Mouse (Mus musculus): ENCODE results near the gene Pja2. TPM values are rescaled to one million over a fixed set of nuclear protein-coding genes. Genes with fewer than 3 reads are reported as not detected.

Gene Pja2
- 31.3 and 33.2 TPM in 2 replicates for polyA plus RNA-seq (2012; ENCODE audit: insufficient read depth, insufficient read length, missing spikeins)

- peaks cover 2% of the 10 kb centered on the region for H3K4me1 ChIP-seq (ENCODE audit: control insufficient read depth, insufficient read depth, low read length)
- H3K27ac ChIP-seq (ENCODE audit: insufficient read depth, low read depth, low read length): peak within 1 kb of the TSS; percentile 70
- TF ChIP-seq CTCF (IDR thresholded peaks at IDR 0.05; ENCODE audit: low read depth, low read length) (no peak), POLR2A (IDR thresholded peaks at IDR 0.05; ENCODE audit: borderline replicate concordance, low read depth, low read length) (no peak)
- peak within 1 kb of the TSS; percentile 100 for H3K4me3 ChIP-seq (ENCODE audit: insufficient read depth, low read length)
Measured at GRCm38 (mm10) chr17:64331898-64332769, at the start of gene Pja2. Pja2 (minus strand) TSS chr17:64331916.

DNA sequence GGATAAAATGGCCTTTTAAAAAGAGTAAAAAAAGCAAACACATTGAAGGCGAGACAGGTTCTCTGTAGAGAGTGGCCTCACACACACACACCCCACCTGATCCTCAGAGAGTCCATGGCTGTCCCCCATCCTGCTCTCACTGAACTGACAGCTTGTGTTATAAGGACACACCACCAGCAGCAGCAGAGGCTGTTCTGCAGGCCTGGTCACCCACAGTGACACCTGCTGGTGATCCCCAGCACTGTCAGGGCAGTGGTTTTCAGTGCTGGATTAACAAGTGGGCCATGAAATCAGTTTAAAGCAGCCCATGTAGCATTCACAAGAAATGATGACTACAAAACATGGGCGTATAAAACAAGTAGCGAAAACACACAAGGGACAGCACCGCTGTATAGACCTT lies 43.6 kb upstream of the Pja2 start:
- Histone ChIP-seq H3K27ac (ENCODE audit: insufficient read depth, low read depth, low read length) (no peak overlapping the region), H3K4me3 (ENCODE audit: insufficient read depth, low read length) (no peak overlapping the region), H3K4me1 (ENCODE audit: control insufficient read depth, insufficient read depth, low read length) (no peaks in the 10 kb centered on the region)
- no peak for TF ChIP-seq POLR2A (IDR thresholded peaks at IDR 0.05; ENCODE audit: borderline replicate concordance, low read depth, low read length)
- TF ChIP-seq CTCF (IDR thresholded peaks at IDR 0.05; ENCODE audit: low read depth, low read length): peak; percentile 68

GRCm38 (mm10) chr17:64363694-64364093 lies 32.0 kb upstream of the Pja2 start:
- no peak overlapping the region for H3K4me3 ChIP-seq (ENCODE audit: insufficient read depth, low read length)
- TF ChIP-seq POLR2A (IDR thresholded peaks at IDR 0.05; ENCODE audit: borderline replicate concordance, low read depth, low read length): no peak
- TF ChIP-seq CTCF (IDR thresholded peaks at IDR 0.05; ENCODE audit: low read depth, low read length): no peak
- no peaks in the 10 kb centered on the region for H3K4me1 ChIP-seq (ENCODE audit: control insufficient read depth, insufficient read depth, low read length)
- no peak overlapping the region for H3K27ac ChIP-seq (ENCODE audit: insufficient read depth, low read depth, low read length)

DNA sequence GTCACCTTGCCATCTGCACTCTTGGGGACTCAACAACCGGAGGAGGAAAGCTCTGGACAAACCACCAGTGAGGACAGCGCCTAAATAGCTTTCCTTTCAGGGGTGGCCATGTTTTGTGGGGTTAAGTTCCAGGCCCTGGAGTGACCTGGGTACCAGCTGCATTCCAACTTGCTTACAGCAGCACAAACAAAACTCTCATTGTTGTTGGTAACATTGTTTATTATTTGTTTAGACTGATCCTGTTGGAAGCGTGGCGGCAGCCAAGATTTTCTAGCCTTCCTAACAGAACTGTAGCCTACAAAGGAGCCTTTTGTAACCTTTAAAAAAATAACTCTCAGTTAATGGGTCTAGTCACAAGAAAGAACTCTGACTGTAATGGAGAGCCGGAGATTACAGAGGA lies 30.9 kb upstream of the Pja2 start:
- TF ChIP-seq CTCF (IDR thresholded peaks at IDR 0.05; ENCODE audit: low read depth, low read length): no peak
- Histone ChIP-seq H3K27ac (ENCODE audit: insufficient read depth, low read depth, low read length) (no peak overlapping the region), H3K4me1 (ENCODE audit: control insufficient read depth, insufficient read depth, low read length) (no peaks in the 10 kb centered on the region), H3K4me3 (ENCODE audit: insufficient read depth, low read length) (no peak overlapping the region)

DNA sequence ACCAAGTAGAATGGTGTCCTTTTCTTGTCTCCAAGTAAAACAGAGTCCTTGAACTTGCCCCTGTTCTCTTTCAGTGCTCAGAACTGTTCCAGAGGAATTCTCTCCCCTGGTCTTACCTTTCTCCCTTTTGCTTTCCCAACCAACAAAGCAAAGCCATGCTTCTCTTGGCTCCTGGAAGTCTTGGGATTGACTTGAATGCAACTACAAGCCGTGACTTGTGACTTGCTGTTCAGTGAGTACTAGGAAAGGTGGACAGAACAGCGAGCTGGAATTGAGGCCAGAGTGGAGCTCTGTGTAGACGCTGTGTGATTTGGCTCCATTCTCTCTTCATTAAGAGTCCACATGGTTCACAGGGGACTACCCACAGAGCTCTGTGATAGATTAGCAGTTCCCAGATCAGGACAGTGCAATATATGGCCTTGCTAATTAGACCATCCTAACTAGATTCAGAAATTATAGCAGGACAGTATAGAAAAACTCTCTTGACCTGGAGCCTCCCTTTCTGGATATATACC lies 30.3 kb upstream of the Pja2 start:
- no peak for TF ChIP-seq CTCF (IDR thresholded peaks at IDR 0.05; ENCODE audit: low read depth, low read length)
- TF ChIP-seq POLR2A (IDR thresholded peaks at IDR 0.05; ENCODE audit: borderline replicate concordance, low read depth, low read length): no peak
- no peaks in the 10 kb centered on the region for H3K4me1 ChIP-seq (ENCODE audit: control insufficient read depth, insufficient read depth, low read length)
- H3K4me3 ChIP-seq (ENCODE audit: insufficient read depth, low read length): no peak overlapping the region

DNA sequence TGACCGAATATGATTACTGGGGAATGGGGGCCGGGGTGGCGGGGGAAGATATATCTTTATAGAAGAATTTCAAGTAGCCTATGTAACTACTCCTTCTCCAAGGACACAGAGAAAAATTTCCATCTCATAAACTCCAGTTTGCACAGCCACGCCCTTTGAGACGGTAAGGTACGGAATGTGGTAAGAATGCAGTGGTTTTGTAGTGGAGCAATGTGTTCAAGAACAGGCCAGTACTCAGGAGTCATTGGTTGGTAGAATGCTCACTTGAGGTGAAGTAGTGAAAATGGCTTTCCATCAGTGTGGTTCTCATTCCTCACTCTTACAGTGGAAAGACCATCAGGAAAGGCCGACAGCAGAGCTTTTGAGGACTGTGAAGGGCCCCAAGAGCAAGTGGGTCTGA lies 22.2 kb upstream of the Pja2 start:
- no peak overlapping the region for H3K27ac ChIP-seq (ENCODE audit: insufficient read depth, low read depth, low read length)
- no peak overlapping the region for H3K4me3 ChIP-seq (ENCODE audit: insufficient read depth, low read length)
- TF ChIP-seq CTCF (IDR thresholded peaks at IDR 0.05; ENCODE audit: low read depth, low read length) (no peak), POLR2A (IDR thresholded peaks at IDR 0.05; ENCODE audit: borderline replicate concordance, low read depth, low read length) (no peak)
- no peaks in the 10 kb centered on the region for H3K4me1 ChIP-seq (ENCODE audit: control insufficient read depth, insufficient read depth, low read length)

More for the DNA sequence above, 30.3 kb upstream of the Pja2 start:
- H3K27ac ChIP-seq (ENCODE audit: insufficient read depth, low read depth, low read length): no peak overlapping the region

GRCm38 (mm10) chr17:64346135-64346534 lies 14.4 kb upstream of the Pja2 start:
- H3K4me1 ChIP-seq (ENCODE audit: control insufficient read depth, insufficient read depth, low read length): no peaks in the 10 kb centered on the region
- no peak overlapping the region for H3K4me3 ChIP-seq (ENCODE audit: insufficient read depth, low read length)
- no peak overlapping the region for H3K27ac ChIP-seq (ENCODE audit: insufficient read depth, low read depth, low read length)
- TF ChIP-seq POLR2A (IDR thresholded peaks at IDR 0.05; ENCODE audit: borderline replicate concordance, low read depth, low read length): no peak
- no peak for TF ChIP-seq CTCF (IDR thresholded peaks at IDR 0.05; ENCODE audit: low read depth, low read length)

DNA sequence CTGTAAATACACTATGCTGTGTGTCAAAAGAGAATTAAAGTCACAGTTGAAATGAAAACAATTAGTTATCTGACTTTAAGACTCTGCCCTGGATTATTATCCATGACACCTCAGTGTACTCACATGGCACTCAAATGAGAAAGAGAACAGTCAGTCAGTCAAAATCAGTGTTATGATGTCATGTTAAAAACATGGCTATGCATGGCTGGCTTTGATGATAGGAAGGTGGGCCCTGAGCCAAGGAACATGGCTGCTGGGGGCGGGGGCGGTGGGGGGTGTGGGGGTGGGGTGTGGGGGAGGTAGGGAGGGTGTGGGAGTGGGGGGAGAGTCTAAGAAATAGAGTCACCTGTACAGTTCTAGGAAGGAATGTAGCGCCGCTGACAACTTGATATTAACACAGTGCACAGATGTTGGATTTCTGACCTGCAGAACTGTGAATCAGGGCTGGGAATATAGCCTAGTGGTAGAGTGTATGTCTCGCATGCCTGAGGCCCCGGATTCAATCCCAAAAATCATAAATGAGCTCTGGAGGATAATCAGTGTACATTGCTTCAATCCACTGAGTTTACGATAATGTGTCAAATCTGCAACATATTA lies 13.0 kb upstream of the Pja2 start:
- no peak for TF ChIP-seq CTCF (IDR thresholded peaks at IDR 0.05; ENCODE audit: low read depth, low read length)
- TF ChIP-seq POLR2A (IDR thresholded peaks at IDR 0.05; ENCODE audit: borderline replicate concordance, low read depth, low read length): no peak
- no peaks in the 10 kb centered on the region for H3K4me1 ChIP-seq (ENCODE audit: control insufficient read depth, insufficient read depth, low read length)
- H3K4me3 ChIP-seq (ENCODE audit: insufficient read depth, low read length): no peak overlapping the region
- no peak overlapping the region for H3K27ac ChIP-seq (ENCODE audit: insufficient read depth, low read depth, low read length)

GRCm38 (mm10) chr17:64341698-64342097 lies 10.0 kb upstream of the Pja2 start:
- Histone ChIP-seq H3K27ac (ENCODE audit: insufficient read depth, low read depth, low read length) (no peak overlapping the region), H3K4me1 (ENCODE audit: control insufficient read depth, insufficient read depth, low read length) (no peaks in the 10 kb centered on the region), H3K4me3 (ENCODE audit: insufficient read depth, low read length) (no peak overlapping the region)
- TF ChIP-seq CTCF (IDR thresholded peaks at IDR 0.05; ENCODE audit: low read depth, low read length): no peak
- TF ChIP-seq POLR2A (IDR thresholded peaks at IDR 0.05; ENCODE audit: borderline replicate concordance, low read depth, low read length): no peak

DNA sequence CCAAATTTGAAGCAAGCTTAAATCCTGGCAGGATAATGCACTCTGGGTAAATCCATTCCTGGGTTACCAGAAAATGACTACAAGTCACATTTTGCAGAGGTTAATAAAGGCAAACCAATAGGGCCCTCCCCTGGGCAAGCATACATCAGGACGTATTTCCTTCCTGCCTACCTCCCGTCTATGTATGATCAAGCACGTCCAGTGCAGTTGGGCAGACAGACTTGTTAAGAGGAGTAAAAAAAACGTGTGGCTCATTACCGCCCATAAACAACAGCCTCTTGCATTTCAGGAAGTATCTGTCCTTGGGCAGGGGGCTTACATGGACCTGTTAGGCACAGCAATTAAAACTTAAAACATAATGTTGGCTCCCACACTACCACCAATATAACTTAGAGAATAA lies 8.0 kb upstream of the Pja2 start:
- no peak for TF ChIP-seq POLR2A (IDR thresholded peaks at IDR 0.05; ENCODE audit: borderline replicate concordance, low read depth, low read length)
- TF ChIP-seq CTCF (IDR thresholded peaks at IDR 0.05; ENCODE audit: low read depth, low read length): no peak
- Histone ChIP-seq H3K27ac (ENCODE audit: insufficient read depth, low read depth, low read length) (no peak overlapping the region), H3K4me3 (ENCODE audit: insufficient read depth, low read length) (no peak overlapping the region), H3K4me1 (ENCODE audit: control insufficient read depth, insufficient read depth, low read length) (no peaks in the 10 kb centered on the region)
